27 mouse cellular contexts compared by ENCODE assay signal in genomic region chr3:49856797-49857196, GRCm38 (mm10).
DNase-seq lines count a peak whose midpoint lies in the region; ATAC-seq and TF ChIP-seq lines count a peak whose summit lies in the region.
"Had no signal": no experiment of that assay in that cellular context is flagged by ENCODE, and none has a peak within 500 bp of the region (broad histone marks: within the 10 kb centered on the region; RNA-seq: fewer than 3 reads in every experiment).

No protein-coding gene starts in this region.

- 20% methylated on average over 4 of the region's 4 CpGs for WGBS in limb, embryonic 13.5 days
- 69% methylated on average over 4 of the region's 4 CpGs for WGBS in limb, embryonic 10.5 days
- 65% methylated on average over 4 of the region's 4 CpGs for WGBS in forebrain, embryonic 13.5 days

- TF ChIP-seq POLR2A in embryonic fibroblast, embryonic 13.5 days (IDR thresholded peaks at IDR 0.05; ENCODE audit: low read depth, low read length) = no peak

- no peak overlapping the region for H3K9ac ChIP-seq in limb, embryonic 13.5 days
- no peak overlapping the region for H3K9ac ChIP-seq in forebrain, embryonic 13.5 days
- H3K9ac ChIP-seq: forebrain, postnatal 0 days; intestine, embryonic 15.5 days; liver, embryonic 12.5 days; midbrain, embryonic 12.5 days; neural tube, embryonic 15.5 days had no signal

- peak; percentile 59; the same call in 1 of the 2 replicates for ATAC-seq in limb, embryonic 13.5 days (ENCODE audit: low FRiP score, low read depth)
- no peak for ATAC-seq in forebrain, embryonic 13.5 days
- ATAC-seq: forebrain, postnatal 0 days; hindbrain, embryonic 16.5 days; intestine, embryonic 15.5 days; liver, embryonic 12.5 days had no signal

- H3K36me3 ChIP-seq in limb, embryonic 13.5 days = no peaks in the 10 kb centered on the region
- no peaks in the 10 kb centered on the region for H3K36me3 ChIP-seq in limb, embryonic 10.5 days
- no peaks in the 10 kb centered on the region for H3K36me3 ChIP-seq in forebrain, embryonic 13.5 days (ENCODE audit: poor library complexity, severe bottlenecking)
- H3K36me3 ChIP-seq: G1E; intestine, embryonic 15.5 days; liver, embryonic 12.5 days; midbrain, embryonic 12.5 days; neural tube, embryonic 15.5 days had no signal

- peak; percentile 15 to 25 for DNase-seq in gastrocnemius, adult 8-10 months (ENCODE audit: low spot score in 2 of 2)
- DNase-seq in gastrocnemius, postnatal 36 days = no peak
- DNase-seq in limb, embryonic 10.5 days (ENCODE audit: low spot score) = no peak
- no peak for DNase-seq in urinary bladder, adult 2 months (ENCODE audit: low spot score)
- DNase-seq: adrenal gland, adult 8-10 months; B cell, adult 2 months; cerebellum, adult 2 months; cerebellum, postnatal 25 days; embryo, embryonic 11 days; forebrain, postnatal 0 days; kidney, adult 8-10 months; kidney, postnatal 10 days; lung, adult 18-20 months; lung, postnatal 10 days; thymus, adult 18-20 months; thymus, postnatal 4 days had no signal

- H3K9me3 ChIP-seq in limb, embryonic 13.5 days = no peaks in the 10 kb centered on the region
- no peaks in the 10 kb centered on the region for H3K9me3 ChIP-seq in limb, embryonic 10.5 days (replicated peaks)
- H3K9me3 ChIP-seq in forebrain, embryonic 13.5 days (replicated peaks) = no peaks in the 10 kb centered on the region
- H3K9me3 ChIP-seq: G1E; intestine, embryonic 15.5 days; liver, embryonic 12.5 days; midbrain, embryonic 12.5 days; neural tube, embryonic 15.5 days had no signal

- H3K4me3 ChIP-seq in limb, embryonic 13.5 days = no peak overlapping the region
- no peak overlapping the region for H3K4me3 ChIP-seq in limb, embryonic 10.5 days
- no peak overlapping the region for H3K4me3 ChIP-seq in embryonic fibroblast, embryonic 13.5 days (ENCODE audit: insufficient read depth, low read length)
- H3K4me3 ChIP-seq in forebrain, embryonic 13.5 days = no peak overlapping the region
- H3K4me3 ChIP-seq: intestine, embryonic 15.5 days; liver, embryonic 12.5 days; midbrain, embryonic 12.5 days; neural tube, embryonic 15.5 days had no signal

- H3K4me2 ChIP-seq in limb, embryonic 13.5 days (replicated peaks) = no peak overlapping the region
- H3K4me2 ChIP-seq in forebrain, embryonic 13.5 days = no peak overlapping the region
- H3K4me2 ChIP-seq: heart, embryonic 11.5 days; intestine, embryonic 15.5 days; liver, embryonic 12.5 days; midbrain, embryonic 12.5 days; neural tube, embryonic 15.5 days had no signal

- H3K4me1 ChIP-seq in limb, embryonic 13.5 days = peaks cover 11% of the 10 kb centered on the region
- H3K4me1 ChIP-seq in limb, embryonic 10.5 days = 0 out of 2 replicates have a peak, but pooled peaks cover 3% of the 10 kb centered on the region
- H3K4me1 ChIP-seq in embryonic fibroblast, embryonic 13.5 days (ENCODE audit: control insufficient read depth, insufficient read depth, low read length) = no peaks in the 10 kb centered on the region
- no peaks in the 10 kb centered on the region for H3K4me1 ChIP-seq in forebrain, embryonic 13.5 days
- H3K4me1 ChIP-seq: intestine, embryonic 15.5 days; liver, embryonic 12.5 days; midbrain, embryonic 12.5 days; neural tube, embryonic 15.5 days had no signal

- H3K27me3 ChIP-seq in limb, embryonic 13.5 days = no peaks in the 10 kb centered on the region
- H3K27me3 ChIP-seq in limb, embryonic 10.5 days (ENCODE audit: low read depth, poor library complexity, severe bottlenecking) = no peaks in the 10 kb centered on the region
- no peaks in the 10 kb centered on the region for H3K27me3 ChIP-seq in forebrain, embryonic 13.5 days
- H3K27me3 ChIP-seq: CH12.LX; intestine, embryonic 15.5 days; liver, embryonic 12.5 days; midbrain, embryonic 12.5 days; neural tube, embryonic 15.5 days had no signal

- no peak overlapping the region for H3K27ac ChIP-seq in limb, embryonic 13.5 days
- H3K27ac ChIP-seq in limb, embryonic 10.5 days = no peak overlapping the region
- H3K27ac ChIP-seq in embryonic fibroblast, embryonic 13.5 days (ENCODE audit: insufficient read depth, low read length) = peak overlapping the region; percentile 52
- no peak overlapping the region for H3K27ac ChIP-seq in forebrain, embryonic 13.5 days
- H3K27ac ChIP-seq: intestine, embryonic 15.5 days; liver, embryonic 12.5 days; midbrain, embryonic 12.5 days; neural tube, embryonic 15.5 days had no signal

- no peak for TF ChIP-seq CTCF in embryonic fibroblast, embryonic 13.5 days (IDR thresholded peaks at IDR 0.05; ENCODE audit: borderline replicate concordance, insufficient read depth, low read length)

- intact Hi-C loops in gastrocnemius, postnatal 36 days (cut with DNase I) = no loop called here

Comparison
In these comparisons a context has a peak if more than half of its experiments do, and no peak if none do; other contexts are left out.
1. DNase-seq: peak in gastrocnemius, adult 8-10 months (2 of 2); none in gastrocnemius, postnatal 36 days (0 of 2), limb, embryonic 10.5 days (single experiment) and urinary bladder, adult 2 months (single experiment).